Mouse (Mus musculus) liver, postnatal 0 days (tissue): ENCODE data around the gene Iqca. TPM values are rescaled to one million over a fixed set of nuclear protein-coding genes. Genes with fewer than 3 reads are reported as not detected.

ENCODE experiments used
- ATAC-seq: fragments of 200-750 bp; cut with Nextera tagmentation; 2 replicates; pipeline ENCODE4 v1.8.0; 2017; ENCODE audit warnings: mild to moderate bottlenecking, moderate library complexity
- DNase-seq: peaks from one replicate; pipeline ENCODE4 v3.0.0-alpha.2; 2016
- H3K27ac ChIP-seq: fragments of 300-500 bp; sonication (generic); 2 replicates; pipeline ENCODE4 v1.5.1; 2014; ENCODE audit warnings: antibody characterized with exemption, moderate library complexity, mild to moderate bottlenecking, low read depth
- H3K27me3 ChIP-seq: fragments of 300-500 bp; sonication (generic); 2 replicates; pipeline ENCODE4 v1.6.1; 2014; ENCODE audit warnings: low read length, control low read depth, mixed read lengths; ENCODE audit not compliant: insufficient read depth
- H3K36me3 ChIP-seq: fragments of 300-500 bp; sonication (generic); replicated peaks from 2 replicates; pipeline ENCODE4 v1.6.1; 2014; ENCODE audit warnings: mild to moderate bottlenecking, control low read depth, low read length, moderate library complexity, mixed read lengths; ENCODE audit not compliant: insufficient read depth
- H3K4me1 ChIP-seq: fragments of 300-500 bp; sonication (generic); 2 replicates; pipeline ENCODE4 v1.6.1; 2014; ENCODE audit warnings: antibody characterized with exemption, mild to moderate bottlenecking, control low read depth; ENCODE audit not compliant: insufficient read depth
- H3K4me2 ChIP-seq: fragments of 300-500 bp; sonication (generic); 2 replicates; pipeline ENCODE4 v1.6.1; 2014; ENCODE audit warnings: low read depth, mild to moderate bottlenecking, low read length, moderate library complexity, mixed read lengths
- H3K4me3 ChIP-seq: fragments of 300-500 bp; sonication (generic); 2 replicates; pipeline ENCODE4 v1.5.1; 2014; ENCODE audit warnings: low read depth, low read length
- H3K9ac ChIP-seq: fragments of 300-500 bp; sonication (generic); replicated peaks from 2 replicates; pipeline ENCODE4 v1.6.1; 2014; ENCODE audit warnings: mild to moderate bottlenecking, moderate library complexity
- H3K9me3 ChIP-seq: fragments of 300-500 bp; sonication (generic); 2 replicates; pipeline ENCODE4 v1.6.1; 2016; ENCODE audit warnings: mild to moderate bottlenecking, control low read depth, low read length, mixed read lengths
- CTCF ChIP-seq: sonication (generic); IDR thresholded peaks from 2 replicates; pipeline ENCODE4 v1.5.1; 2016; ENCODE audit warnings: antibody characterized with exemption, low read depth
- EP300 ChIP-seq: IDR thresholded peaks from 2 replicates; pipeline ENCODE4 v1.6.1; 2016; ENCODE audit warnings: antibody characterized with exemption, low read depth, mild to moderate bottlenecking
- WGBS: fragments of 180-500 bp; shearing (Covaris S2); extraction: QIAGEN DNeasy Blood & Tissue Kit; methylation state at CpG from one replicate; pipeline ENCODE4 v1.1.7; 2014; ENCODE audit not compliant: insufficient replicate concordance; 5-methylcytosine and 5-hydroxymethylcytosine counted together
- polyA plus RNA-seq: library from polyadenylated mRNA; unstranded; fragments of >200 nt; fragmentation: Nextera tagmentation; extraction: Ambion mirVana; gene quantifications from 2 replicates; pipeline ENCODE4 v1.2.1, GENCODE M21; 2015

The Iqca gene
- polyA plus RNA-seq, 1 experiment from 2014 or later = 1.5 TPM

DNA sequence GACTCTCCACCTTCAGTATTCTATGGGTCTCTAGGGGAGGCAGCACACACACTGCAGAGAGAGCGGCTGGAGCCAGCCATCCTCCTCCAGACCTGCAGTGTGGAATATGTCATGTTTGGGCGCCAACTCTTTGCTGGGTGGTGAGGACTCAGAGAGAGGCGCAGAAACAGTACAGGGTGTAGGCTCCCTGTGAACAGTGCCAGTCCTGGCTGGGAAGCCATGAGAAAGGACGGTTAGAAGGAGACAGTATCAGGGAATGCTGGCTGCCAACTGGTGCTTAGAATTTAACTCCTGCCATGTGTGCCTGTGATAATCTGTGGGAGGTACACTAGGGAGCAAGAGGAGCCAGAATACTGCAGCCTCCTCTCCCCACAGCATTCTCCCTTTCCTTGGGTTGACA lies 98.2 kb downstream of the Iqca start:
- no peaks in the 10 kb centered on the region for H3K36me3 ChIP-seq
- H3K9me3 ChIP-seq = no peaks in the 10 kb centered on the region
- no peaks in the 10 kb centered on the region for H3K4me1 ChIP-seq
- DNase-seq (no peak), ATAC-seq (no peak)
- no peak for TF ChIP-seq CTCF
- no peak for TF ChIP-seq EP300
- H3K27ac ChIP-seq = no peak overlapping the region
- 75% methylated on average over 4 of the region's 4 CpGs for WGBS
- H3K4me2 ChIP-seq = no peak overlapping the region
- 0 out of 2 replicates have a peak, but pooled peaks cover 3% of the 10 kb centered on the region for H3K27me3 ChIP-seq
- no peak overlapping the region for H3K9ac ChIP-seq
- no peak overlapping the region for H3K4me3 ChIP-seq

DNA sequence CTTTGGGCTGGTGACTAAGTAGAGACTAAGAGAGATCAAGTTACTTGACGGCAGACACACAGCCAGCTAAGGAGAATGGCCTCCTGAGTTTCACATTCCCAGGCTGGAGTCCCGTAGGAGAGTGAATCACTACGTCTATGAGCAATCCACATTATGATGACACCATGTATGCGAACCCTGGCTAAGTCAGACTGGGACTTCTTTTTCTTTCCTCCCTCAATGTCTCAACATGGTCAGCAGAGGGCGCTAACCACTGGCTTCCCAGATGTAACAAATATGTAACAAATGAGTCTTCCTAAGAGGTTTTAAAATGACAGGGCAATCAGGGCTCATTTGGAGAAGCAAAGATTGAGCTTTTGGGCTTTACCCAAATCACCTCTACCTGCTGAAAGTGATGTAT lies 101.9 kb downstream of the Iqca start:
- H3K4me2 ChIP-seq = no peak overlapping the region

DNA sequence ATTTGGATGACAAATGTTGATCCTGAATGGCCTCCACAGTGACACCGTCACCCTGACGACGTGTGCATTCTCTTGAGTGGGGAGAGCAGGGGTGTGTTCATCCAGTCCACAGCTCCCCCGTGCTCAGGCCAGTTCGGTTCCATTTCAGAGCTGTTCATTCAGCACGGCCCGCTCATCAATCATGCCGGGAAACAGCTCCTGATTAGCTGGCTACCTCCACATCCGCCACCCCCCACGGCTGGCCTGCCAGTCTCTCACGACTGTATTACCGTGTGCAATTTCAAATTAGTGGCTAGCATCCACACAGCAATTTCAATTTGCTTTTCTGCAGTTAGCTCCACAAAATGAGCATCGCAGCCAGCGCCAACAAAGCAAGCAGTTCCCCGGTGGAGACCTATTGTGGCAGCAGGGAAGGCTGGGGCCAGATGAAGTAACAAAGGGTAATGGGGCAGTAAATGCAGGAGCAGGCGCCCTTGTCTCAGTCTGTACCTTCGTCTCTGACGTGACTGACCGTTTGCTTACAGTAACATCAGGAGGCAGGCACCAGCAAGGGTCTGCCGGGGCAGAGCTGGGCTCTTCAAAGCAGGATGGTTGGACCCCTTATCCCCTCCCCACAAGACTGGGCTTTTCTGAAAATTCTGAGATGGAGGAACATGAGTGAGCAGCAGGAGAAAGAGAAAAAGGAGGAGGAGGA lies 103.0 kb downstream of the Iqca start:
- WGBS = 30% methylated on average over 20 of the region's 20 CpGs
- Histone ChIP-seq H3K9me3 (no peaks in the 10 kb centered on the region), H3K9ac (no peak overlapping the region)

More for the DNA sequence above, 101.9 kb downstream of the Iqca start:
- ATAC-seq = no peak
- peak; percentile 75 for TF ChIP-seq CTCF
- no peak for TF ChIP-seq EP300
- no peaks in the 10 kb centered on the region for H3K9me3 ChIP-seq
- no peaks in the 10 kb centered on the region for H3K36me3 ChIP-seq
- H3K4me3 ChIP-seq = no peak overlapping the region
- no peak overlapping the region for H3K27ac ChIP-seq
- peak; percentile 30 for DNase-seq
- H3K4me1 ChIP-seq = no peaks in the 10 kb centered on the region
- H3K9ac ChIP-seq = no peak overlapping the region
- H3K27me3 ChIP-seq = 0 out of 2 replicates have a peak, but pooled peaks cover 3% of the 10 kb centered on the region
- WGBS = 11% methylated on average over 5 of the region's 5 CpGs

DNA sequence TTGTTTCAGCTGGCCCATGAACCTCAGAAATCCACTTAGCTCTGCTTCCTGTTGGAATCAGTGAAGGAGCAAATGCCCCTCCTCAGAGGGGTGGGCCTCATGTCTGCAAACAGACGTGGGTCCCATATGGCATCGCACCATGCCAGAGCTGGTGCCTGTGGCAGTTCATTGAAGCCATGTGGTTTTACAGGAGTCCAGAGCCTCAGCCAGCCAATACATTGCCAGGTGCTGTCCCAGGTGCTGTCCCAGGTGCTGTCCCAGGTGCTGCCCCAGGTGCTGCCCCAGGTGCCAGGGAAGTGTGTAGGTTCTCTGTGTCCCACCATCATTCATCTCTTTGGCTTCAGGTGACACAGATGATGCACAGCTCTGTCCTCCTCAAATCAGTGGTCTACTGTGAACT lies 124.9 kb downstream of the Iqca start:
- Histone ChIP-seq H3K9ac (no peak overlapping the region), H3K27me3 (no peaks in the 10 kb centered on the region), H3K4me3 (no peak overlapping the region), H3K4me2 (no peak overlapping the region), H3K9me3 (no peaks in the 10 kb centered on the region), H3K36me3 (no peaks in the 10 kb centered on the region), H3K4me1 (no peaks in the 10 kb centered on the region), H3K27ac (no peak overlapping the region)
- WGBS = 44% methylated on average over 2 of the region's 2 CpGs
- TF ChIP-seq CTCF (no peak), EP300 (no peak)
- ATAC-seq (no peak), DNase-seq (no peak)

More for the DNA sequence above, 103.0 kb downstream of the Iqca start:
- Histone ChIP-seq H3K4me1 (no peaks in the 10 kb centered on the region), H3K4me3 (no peak overlapping the region), H3K4me2 (no peak overlapping the region), H3K27ac (no peak overlapping the region), H3K27me3 (0 out of 2 replicates have a peak, but pooled peaks cover 3% of the 10 kb centered on the region), H3K36me3 (no peaks in the 10 kb centered on the region)
- no peak for TF ChIP-seq EP300
- TF ChIP-seq CTCF = no peak
- no peak for ATAC-seq
- DNase-seq = no peak

DNA sequence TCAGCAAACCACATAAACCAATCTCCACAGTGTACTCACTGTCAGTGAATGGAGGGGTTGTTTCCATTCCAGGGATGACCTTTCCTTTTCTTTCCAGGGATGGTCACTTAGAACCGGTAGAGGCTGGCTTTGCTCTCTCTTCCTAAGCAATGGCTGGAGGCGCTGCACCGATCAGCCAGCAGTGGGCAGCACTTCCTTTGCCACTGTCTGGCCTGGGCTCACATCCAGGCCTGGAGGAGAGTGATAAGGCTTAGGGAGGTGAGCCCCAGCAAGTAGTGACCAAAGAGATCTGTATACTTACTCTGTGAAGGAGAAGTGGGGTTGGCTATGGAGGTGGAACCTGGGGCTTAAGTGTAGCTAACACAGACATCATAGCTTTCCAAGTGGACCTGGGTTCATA lies 126.3 kb downstream of the Iqca start:
- no peak for DNase-seq
- H3K27me3 ChIP-seq = no peaks in the 10 kb centered on the region
- H3K4me2 ChIP-seq = no peak overlapping the region
- ATAC-seq = no peak
- H3K4me1 ChIP-seq = no peaks in the 10 kb centered on the region
- no peak overlapping the region for H3K4me3 ChIP-seq
- TF ChIP-seq EP300 (no peak), CTCF (peak; percentile 64)
- no peaks in the 10 kb centered on the region for H3K36me3 ChIP-seq
- H3K27ac ChIP-seq = no peak overlapping the region
- WGBS = 13% methylated on average over 3 of the region's 3 CpGs
- no peak overlapping the region for H3K9ac ChIP-seq
- no peaks in the 10 kb centered on the region for H3K9me3 ChIP-seq

DNA sequence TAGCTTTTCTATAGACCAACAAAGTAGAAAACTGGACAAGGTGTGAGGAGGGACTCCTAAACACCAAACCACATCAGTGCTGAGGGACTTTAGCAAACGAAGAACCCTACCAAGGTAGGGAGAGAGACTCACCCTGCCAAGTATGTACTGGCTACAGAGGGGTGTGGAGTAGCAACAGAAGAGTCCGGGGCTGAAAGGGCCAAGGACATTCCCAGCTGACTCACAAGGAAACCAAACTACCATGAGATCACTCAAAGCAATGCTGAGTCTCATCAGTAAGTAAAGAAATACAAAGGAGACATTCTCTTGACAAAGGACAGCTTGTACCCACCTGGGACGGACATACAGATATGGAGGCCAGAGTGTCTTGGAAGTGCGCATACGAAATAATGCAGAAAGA lies 132.9 kb downstream of the Iqca start:
- no peaks in the 10 kb centered on the region for H3K27me3 ChIP-seq
- DNase-seq (no peak), ATAC-seq (no peak)
- no peak overlapping the region for H3K9ac ChIP-seq
- no peak for TF ChIP-seq CTCF
- TF ChIP-seq EP300 = no peak
- no peak overlapping the region for H3K4me2 ChIP-seq
- no peaks in the 10 kb centered on the region for H3K4me1 ChIP-seq
- no peaks in the 10 kb centered on the region for H3K36me3 ChIP-seq
- WGBS = 78% methylated on average over 5 of the region's 5 CpGs
- H3K27ac ChIP-seq = no peak overlapping the region
- H3K9me3 ChIP-seq = no peaks in the 10 kb centered on the region
- no peak overlapping the region for H3K4me3 ChIP-seq
